Mouse (Mus musculus): ENCODE measurements around the gene Pkib. TPM values are rescaled to one million over a fixed set of nuclear protein-coding genes. Genes with fewer than 3 reads are reported as not detected.

The Pkib gene
- total RNA-seq, 2 experiments from 2014 or later = not detected

DNA sequence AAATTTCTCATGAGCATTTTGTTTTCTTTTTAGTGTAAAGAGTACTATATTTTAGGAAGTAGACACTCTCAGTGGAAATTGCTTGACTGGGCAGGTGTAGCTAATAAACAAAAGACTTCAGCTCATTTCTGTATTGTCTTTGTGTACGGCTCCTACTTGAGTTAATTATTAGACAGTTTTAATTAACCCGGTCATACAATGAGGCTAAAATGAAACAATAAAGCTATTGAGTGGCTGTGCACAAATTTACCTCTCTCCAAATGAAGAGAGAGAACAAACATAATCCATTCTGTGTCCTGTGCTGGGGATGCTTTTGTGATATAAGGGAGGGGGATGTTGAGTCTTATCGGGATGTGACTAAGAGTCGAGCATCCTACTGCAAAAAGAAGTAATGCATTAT, 109.0 kb downstream of the Pkib start:
- DNase-seq = no peak

DNA sequence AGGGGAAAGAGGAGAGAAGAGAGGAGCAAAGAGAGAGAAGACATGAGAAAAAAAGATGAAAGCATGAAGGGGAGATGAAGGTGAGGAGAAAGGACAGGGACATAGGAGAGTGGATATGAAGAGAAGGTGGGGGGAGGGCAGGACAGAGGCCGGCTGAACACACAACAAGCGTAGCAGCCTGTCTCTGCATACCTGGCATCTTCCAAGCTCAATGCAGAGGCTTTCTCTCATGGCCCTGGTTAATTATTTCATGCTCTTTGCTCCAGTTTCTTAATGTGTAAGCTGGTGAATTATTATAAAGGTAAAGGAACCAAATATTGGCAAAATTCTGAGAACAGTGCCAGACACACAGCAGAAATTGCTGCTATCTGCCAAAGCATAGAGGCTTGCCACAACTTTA, 109.6 kb downstream of the Pkib start:
- no peak for DNase-seq

DNA sequence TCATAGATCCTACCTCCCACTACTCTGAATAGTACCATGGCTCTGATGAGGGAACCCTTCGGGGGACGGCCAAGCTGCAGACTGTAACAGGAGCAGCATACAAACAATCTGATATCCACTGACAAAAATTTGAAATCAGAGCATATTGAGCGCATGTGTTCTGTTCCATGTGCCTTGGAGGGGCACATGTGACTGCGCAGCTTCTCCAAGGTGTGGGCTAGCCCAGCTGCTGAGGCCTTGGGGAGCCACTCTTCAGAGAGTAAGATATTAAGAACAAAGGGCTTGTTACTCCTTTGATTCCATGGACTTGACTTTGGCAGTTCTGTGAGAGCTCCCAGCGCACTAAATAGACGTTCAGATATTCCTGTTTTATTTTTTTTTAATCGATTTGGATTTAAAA, 111.3 kb downstream of the Pkib start:
- no peak for DNase-seq

DNA sequence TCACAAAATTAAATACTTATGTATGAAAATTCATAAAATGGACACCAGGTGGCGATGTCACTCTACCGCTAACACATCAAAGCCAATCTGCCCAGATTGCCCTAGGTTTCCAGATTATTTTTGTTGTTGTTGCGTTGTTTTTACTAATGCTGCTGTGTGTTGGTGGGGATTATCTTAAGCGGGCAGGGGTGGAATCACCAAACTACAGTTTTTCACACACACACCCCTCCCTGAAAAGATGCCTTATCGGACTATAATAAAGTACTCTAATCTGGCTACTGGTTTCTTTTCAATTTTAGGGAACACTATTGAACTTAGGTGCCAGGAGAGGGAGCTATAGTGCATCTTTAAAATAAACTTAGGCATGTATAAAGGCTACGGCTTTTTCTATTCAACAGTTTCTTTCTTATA, 111.8 kb downstream of the Pkib start:
- peak; percentile 13 for DNase-seq

DNA sequence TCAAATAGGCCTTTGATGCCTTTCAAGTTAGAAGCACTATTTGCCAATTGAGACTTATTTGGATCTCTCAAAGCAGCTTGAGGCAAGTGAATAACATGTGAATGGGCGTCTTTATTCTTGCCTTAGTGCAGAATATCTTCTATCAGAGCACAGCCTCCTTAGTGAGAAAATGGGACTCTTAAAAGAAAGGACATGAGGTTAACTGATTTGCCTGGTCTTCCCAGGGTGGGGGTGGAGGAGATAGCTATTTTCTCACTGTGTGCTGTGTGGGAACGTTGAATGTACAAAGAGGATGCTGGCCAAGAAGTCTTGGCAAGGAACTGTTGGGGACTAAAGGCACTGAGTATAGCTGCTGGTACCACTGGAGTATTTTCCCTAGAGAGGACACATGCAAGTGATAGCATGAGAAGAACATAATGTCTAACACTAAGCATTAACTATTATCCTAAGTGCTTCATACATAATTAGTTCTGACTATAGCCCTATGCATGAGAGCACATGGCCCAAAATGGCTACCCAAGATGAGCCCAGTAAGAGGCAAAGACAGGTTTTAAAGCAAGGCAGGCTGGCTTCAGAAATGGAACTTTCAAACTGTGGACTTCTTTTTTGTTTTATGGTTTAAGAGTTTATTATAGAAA, 112.5 kb downstream of the Pkib start:
- DNase-seq = no peak

DNA sequence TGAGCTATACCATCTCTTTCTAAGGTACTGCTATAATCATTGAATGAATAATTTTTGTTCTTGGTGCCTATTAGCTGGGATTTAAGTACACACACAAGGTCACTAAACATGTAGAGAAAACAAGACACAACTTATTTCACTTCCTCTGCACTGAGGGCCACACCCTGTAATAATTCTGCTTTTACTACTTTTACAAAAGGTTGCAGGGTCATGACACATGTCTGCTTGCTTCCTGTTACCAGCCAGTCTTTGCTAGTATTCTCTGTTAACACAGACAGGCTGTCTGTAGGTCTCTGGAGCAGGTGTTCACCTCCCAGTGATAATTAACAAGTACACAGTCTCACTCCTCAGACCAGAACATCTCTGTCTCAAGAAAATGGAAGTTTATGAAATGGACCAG, 113.7 kb downstream of the Pkib start:
- DNase-seq = no peak

DNA sequence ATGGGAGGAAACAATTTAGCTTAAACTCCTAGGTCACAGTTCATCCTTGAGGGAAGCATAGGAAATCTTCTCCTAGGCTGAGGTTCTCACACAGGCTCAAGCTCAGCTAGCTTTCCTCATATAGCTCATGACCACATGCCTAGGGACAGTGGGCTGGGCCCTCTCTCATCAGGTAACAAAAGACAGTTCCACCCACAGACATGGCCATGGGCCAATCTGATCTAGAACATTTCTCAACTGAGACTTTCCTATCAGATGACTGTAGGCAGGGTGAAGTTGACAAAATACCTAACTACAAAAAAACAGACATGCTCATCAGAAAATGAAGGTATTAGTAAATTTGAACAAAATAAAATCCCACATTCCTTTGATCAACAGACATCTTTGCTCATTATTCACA, 115.3 kb downstream of the Pkib start:
- no peak for DNase-seq

DNA sequence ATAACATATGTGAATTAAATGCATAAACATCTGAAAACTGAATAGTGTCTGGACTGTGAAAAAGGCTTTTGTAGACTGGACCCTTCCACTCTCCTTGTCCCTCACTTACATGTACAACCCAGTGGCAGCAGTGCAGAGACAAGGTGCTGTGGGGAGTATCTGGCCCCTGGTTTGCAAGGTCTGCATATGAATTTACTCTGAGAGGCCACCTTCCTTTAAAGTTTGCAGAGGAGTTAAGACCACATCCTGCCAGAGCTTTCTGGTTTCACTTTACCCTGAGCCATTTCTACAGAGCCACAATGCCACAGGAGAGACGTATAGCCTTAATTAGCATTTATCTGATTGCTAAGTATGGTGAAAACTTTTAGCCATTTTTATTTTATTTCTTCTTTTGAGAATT, 121.6 kb downstream of the Pkib start:
- no peak for DNase-seq

DNA sequence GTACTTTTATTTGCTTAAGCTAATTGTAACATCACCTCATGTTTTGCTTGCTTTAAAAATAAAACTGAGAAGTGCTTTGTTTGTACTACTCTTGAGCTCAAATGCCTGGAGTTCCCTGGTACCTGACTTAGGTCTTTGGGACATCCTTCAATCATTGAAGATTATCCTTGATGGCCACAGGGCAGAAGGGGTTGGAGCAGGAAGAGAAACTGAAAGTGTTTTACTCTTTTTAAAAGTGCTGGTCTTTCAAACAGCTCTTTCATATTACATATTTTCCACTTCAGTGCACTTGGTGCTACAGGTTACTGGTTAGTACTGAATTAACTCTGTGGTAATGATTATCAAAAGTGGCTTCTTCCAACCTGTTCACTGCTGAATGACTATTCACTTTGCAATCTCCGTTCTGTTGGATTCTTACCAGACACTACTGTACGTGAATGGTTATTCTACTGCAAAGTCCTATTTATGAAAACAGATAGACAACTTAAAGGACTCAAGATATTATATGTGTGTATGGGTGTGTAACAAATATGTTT, 123.5 kb downstream of the Pkib start:
- no peak for DNase-seq

DNA sequence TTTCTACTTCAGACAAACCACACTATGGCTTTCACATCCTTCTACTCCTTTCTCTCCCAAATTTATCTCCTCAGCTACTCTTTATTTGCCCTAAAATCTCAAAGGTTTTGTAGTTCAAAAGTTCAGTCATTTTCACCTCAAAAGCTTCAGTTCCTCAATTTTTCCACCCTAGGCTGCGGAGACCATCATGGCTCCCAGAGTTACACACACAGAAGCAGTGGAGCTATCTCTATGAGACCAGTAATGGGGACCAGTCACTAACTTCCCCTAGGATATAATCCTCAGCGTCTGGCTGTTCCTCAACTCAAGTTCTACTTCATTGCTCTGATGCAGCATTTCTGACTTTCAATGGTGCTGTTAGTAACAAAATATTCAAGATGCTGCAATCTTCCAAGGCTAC, 127.2 kb downstream of the Pkib start:
- DNase-seq = no peak

DNA sequence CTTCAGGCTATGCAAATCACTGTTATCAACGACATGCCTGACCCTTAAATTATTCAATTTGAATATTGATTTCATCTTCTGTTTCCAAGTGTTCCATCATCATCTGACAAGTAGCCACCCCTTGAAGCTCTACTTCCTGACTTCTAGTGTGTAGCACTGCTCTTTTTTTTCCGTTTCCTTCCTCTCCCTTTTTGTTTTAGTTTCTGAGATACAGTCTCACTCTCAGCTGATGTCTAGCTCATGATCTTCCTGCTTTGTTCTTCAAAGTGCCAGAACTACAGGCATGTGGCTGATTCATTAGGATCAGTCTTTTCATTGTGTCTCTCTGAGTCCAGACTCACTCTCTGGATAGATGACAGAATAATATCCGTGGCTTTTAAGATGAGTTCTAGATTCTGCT, 128.9 kb downstream of the Pkib start:
- no peak for DNase-seq

DNA sequence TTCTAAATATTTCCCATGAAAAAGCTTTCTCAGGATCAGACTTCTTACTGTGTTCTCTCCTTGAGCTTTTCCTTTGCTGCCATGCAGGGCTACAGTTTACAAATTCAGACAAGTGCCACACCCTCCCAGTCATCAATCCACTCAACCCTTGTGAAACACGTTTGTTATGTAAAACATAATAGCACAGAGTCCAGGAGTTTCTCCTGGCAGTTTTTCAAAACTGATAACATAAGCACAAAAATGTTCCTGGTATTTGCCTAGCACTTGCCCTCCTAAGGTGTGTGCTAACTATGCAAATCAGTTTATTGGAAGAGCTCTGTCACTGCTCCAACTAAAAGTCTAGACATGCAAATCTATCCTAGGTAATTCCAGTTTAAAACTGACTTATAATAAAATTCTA, 131.3 kb downstream of the Pkib start:
- no peak for DNase-seq

DNA sequence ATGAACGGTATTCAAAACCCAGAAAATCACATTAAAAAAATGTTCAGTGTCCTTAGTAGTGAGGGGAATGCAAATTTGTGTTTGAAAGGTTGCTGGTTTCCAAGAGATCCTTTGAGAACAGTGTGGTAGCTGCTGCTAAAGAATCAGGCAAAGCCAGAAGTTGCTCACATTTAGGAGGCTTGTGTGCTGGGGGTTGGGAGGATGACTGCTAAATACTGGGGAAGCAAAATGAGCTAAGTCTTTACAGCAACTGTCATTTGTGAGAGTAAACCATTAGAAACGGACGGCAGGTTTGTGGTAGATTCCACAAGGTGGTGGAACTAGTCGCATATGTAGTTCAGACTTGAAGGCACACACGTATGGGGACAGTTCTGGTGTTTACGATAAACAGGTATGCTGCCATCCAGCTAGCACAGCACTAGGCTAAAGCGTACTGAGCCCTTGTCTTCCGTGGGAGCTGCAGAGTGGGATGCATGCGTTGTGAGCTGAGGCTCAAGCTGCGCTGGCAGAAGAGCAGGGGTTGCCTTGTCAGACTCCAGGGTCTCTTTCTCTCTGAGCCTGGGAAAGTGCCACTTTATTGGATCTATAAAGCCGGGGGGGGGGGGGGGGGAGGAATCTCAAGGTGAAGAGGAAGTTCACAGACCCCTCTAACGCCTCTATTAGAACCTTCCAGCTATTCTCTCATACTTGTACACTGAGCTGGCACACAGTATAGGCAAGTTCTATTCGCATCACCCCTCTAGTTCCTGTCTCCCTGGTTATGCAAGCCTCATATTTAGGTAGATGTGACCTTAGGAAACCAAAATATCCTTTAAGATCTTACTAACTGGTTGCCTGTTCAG, 151.7 kb downstream of the Pkib start:
- no peak for DNase-seq

DNA sequence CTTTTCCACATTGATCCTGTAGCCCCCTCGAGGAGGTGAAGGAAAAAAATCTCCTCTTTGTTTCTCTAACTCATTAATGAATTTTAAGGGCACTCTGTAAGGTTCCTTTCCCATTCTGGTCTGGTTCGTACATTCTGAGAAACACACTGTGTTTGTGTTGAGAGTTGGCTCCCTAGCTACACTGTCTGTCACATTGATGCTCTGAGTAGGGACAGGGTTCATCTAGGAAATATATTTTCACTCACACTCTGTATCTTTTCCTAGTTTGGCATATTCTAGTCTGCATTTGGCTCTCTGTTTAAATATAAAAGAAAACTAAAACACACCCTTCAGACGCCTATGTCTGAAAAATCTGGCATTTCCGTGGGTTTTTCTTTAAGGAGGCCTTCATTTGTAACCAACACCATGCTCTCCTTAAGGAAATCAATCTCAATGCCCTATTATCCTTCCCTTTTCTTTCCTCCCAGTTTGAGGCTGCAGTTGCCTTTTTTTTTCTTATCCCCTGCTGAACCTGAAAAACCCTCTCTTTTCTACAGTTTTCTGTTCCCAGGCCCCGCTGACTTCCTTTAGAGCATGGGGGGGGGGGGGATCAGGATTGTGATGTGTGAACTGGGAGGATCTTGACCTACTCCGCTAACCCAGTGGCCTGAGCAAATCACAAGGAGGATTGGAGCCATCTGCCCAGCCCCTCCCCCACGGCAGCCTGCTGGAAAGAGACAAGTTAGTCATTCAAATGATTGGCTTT, 152.5 kb downstream of the Pkib start:
- peak; percentile 56 for DNase-seq

DNA sequence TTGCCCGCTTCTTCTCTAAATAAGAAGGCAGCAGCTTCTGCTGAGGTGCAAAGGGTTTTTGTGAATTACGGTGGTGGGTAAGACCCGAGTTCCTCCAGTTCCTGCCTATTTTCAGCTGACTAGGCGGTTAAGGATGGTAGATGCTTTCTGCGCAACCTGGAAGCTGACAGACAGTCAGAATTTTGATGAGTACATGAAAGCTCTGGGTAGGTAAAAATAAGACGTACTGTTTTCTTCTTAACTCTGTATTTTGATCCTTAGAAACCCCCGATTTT, 153.0 kb downstream of the Pkib start, which contains the start of gene Fabp7:
Gene Fabp7, plus strand, starts transcription at position 6 of the 275 bp plus-strand sequence.
- DNase-seq = no peak

DNA sequence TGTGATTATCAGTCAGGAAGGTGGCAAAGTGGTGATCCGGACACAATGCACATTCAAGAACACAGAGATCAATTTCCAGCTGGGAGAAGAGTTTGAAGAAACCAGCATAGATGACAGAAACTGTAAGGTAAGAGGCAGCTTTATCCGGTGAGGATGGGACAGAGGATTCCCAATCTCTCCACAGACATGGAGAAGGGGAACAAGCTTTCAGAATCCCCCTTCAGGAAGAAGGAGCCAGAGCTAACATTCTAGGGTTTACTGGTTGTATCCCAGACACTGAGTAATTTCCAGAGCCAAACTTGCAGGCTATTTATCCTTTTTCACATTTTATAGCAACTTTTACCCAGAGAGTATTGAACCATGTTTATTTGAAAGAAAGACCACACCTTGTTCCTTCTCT, 153.8 kb downstream of the Pkib start:
- no peak for DNase-seq

Other genes with a start within 250 kb of the Pkib start
- gene Hsf2, start 145.6 kb upstream of the Pkib start, total RNA-seq (2021) = 10 to 100 TPM; 30.5 to 35.7 TPM
- 100 to 1,000 TPM; 170 to 176 TPM for gene Serinc1, start 99.5 kb upstream of the Pkib start, total RNA-seq (2021)
- 1 to 10 TPM; 1.6 to 1.8 TPM for gene Fabp7, start 152.9 kb downstream of the Pkib start, total RNA-seq (2021)
- 10 to 100 TPM; 17.2 to 17.5 TPM for gene Smpdl3a, start 162.4 kb downstream of the Pkib start, total RNA-seq (2021)